23 mouse cellular contexts compared by ENCODE assay signal in the genomic region with DNA sequence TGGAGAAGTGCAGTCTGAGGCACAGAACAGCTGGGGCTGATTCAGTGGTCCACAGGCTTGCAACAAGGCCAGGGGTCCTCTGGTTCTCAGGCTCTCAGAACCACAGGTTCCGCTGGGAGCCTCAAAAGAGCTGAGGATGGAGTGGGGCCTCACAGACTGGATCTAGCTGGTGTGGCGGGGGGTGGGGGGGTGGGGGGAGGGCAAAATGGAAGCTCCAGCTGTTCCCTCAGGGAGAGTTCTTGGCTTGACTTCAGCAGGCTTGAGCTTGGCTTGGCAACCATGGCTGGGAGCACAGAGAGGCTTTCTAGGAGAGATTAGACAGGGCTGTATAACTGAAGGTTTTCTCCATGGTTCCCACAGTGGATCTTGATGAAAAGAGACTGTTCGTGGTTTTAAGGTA.
DNase-seq lines count a peak whose midpoint lies in the region; ATAC-seq lines count a peak whose summit lies in the region.
"Had no signal": no experiment of that assay in that cellular context is flagged by ENCODE, and none has a peak within 500 bp of the region (broad histone marks: within the 10 kb centered on the region; RNA-seq: fewer than 3 reads in every experiment).

No protein-coding gene starts in this region.

- H3K27me3 ChIP-seq in lung, embryonic 15.5 days, result no peaks in the 10 kb centered on the region
- H3K27me3 ChIP-seq: hindbrain, embryonic 15.5 days; intestine, embryonic 15.5 days; limb, embryonic 12.5 days; liver, embryonic 13.5 days; neural tube, embryonic 12.5 days; Patski had no signal

- no peak overlapping the region for H3K4me2 ChIP-seq in lung, embryonic 15.5 days
- H3K4me2 ChIP-seq: hindbrain, embryonic 15.5 days; intestine, embryonic 15.5 days; limb, embryonic 12.5 days; liver, embryonic 13.5 days; midbrain, embryonic 11.5 days; neural tube, embryonic 12.5 days had no signal

- H3K9ac ChIP-seq in lung, embryonic 15.5 days, result no peak overlapping the region
- H3K9ac ChIP-seq: hindbrain, embryonic 15.5 days; intestine, embryonic 15.5 days; limb, embryonic 12.5 days; liver, embryonic 13.5 days; neural tube, embryonic 12.5 days had no signal

- peak; percentile 14; the same call in 1 of the 2 replicates for ATAC-seq in lung, embryonic 15.5 days (ENCODE audit: borderline replicate concordance, extremely low read depth, low FRiP score, low TSS enrichment)
- ATAC-seq: activated CD4-positive, CD25-positive, alpha-beta regulatory T cell, adult 4 months; CD4-positive, CD25-positive, alpha-beta regulatory T cell, adult 4 months; intestine, embryonic 15.5 days; Patski had no signal

- no peak overlapping the region for H3K4me3 ChIP-seq in lung, embryonic 15.5 days
- H3K4me3 ChIP-seq: hindbrain, embryonic 15.5 days; intestine, embryonic 15.5 days; limb, embryonic 12.5 days; liver, embryonic 13.5 days; neural tube, embryonic 12.5 days had no signal

- H3K36me3 ChIP-seq in lung, embryonic 15.5 days, result no peaks in the 10 kb centered on the region
- H3K36me3 ChIP-seq: hindbrain, embryonic 15.5 days; intestine, embryonic 15.5 days; limb, embryonic 12.5 days; liver, embryonic 13.5 days; neural tube, embryonic 12.5 days had no signal

- no peaks in the 10 kb centered on the region for H3K9me3 ChIP-seq in lung, embryonic 15.5 days
- H3K9me3 ChIP-seq: hindbrain, embryonic 15.5 days; intestine, embryonic 15.5 days; limb, embryonic 12.5 days; liver, embryonic 13.5 days; neural tube, embryonic 12.5 days had no signal

- no peak overlapping the region for H3K27ac ChIP-seq in lung, embryonic 15.5 days
- H3K27ac ChIP-seq: hindbrain, embryonic 15.5 days; intestine, embryonic 15.5 days; limb, embryonic 12.5 days; liver, embryonic 13.5 days; neural tube, embryonic 12.5 days had no signal

- H3K4me1 ChIP-seq in lung, embryonic 15.5 days, result no peaks in the 10 kb centered on the region
- H3K4me1 ChIP-seq: hindbrain, embryonic 15.5 days; intestine, embryonic 15.5 days; limb, embryonic 12.5 days; liver, embryonic 13.5 days; neural tube, embryonic 12.5 days had no signal

- DNase-seq in cerebellum, postnatal 10 days, result peak; percentile 5 to 7
- no peak for DNase-seq in cerebellum, postnatal 14 days
- no peak for DNase-seq in lung, postnatal 25 days (ENCODE audit: low spot score)
- peak; percentile 25 for DNase-seq in gastrocnemius, postnatal 25 days
- peak; percentile 54 for DNase-seq in heart, postnatal 4 days
- no peak for DNase-seq in testis, postnatal 14 days (ENCODE audit: low spot score)
- no peak for DNase-seq in urinary bladder, adult 18-20 months (ENCODE audit: low spot score in 2 of 2)
- DNase-seq: adrenal gland, postnatal 10 days; cerebellum, postnatal 25 days; embryo, embryonic 11 days; kidney, adult 9 months; liver, embryonic 13.5 days; right cerebral cortex, adult 18-20 months; thymus, adult 18-20 months had no signal

- 70% methylated on average over 3 of the region's 3 CpGs for WGBS in lung, embryonic 15.5 days

Comparison
In these comparisons a context has a peak if more than half of its experiments do, and no peak if none do; other contexts are left out.
1. DNase-seq: peak in cerebellum, postnatal 10 days (2 of 2), gastrocnemius, postnatal 25 days (single experiment) and heart, postnatal 4 days (single experiment); none in cerebellum, postnatal 14 days (0 of 2), lung, postnatal 25 days (single experiment), testis, postnatal 14 days (single experiment) and urinary bladder, adult 18-20 months (0 of 2).